Mouse (Mus musculus): ENCODE results near the gene Calm4. TPM values are rescaled to one million over a fixed set of nuclear protein-coding genes. Genes with fewer than 3 reads are reported as not detected.
"Not testable (repeated sequence)": the region's sequence is repeated elsewhere in the genome, so short reads cannot be mapped to it uniquely, and the experiment has no call there.

The Calm4 gene
- polyA plus RNA-seq, 1 experiment, result not detected

- H3K4me3 ChIP-seq (ENCODE audit: insufficient read depth, low read length), result no peak overlapping the region
- no peak overlapping the region for H3K27ac ChIP-seq (ENCODE audit: insufficient read depth, low read length)
- no peaks in the 10 kb centered on the region for H3K4me1 ChIP-seq (ENCODE audit: control insufficient read depth, insufficient read depth, low read length)
- TF ChIP-seq POLR2A (IDR thresholded peaks at IDR 0.05; ENCODE audit: low read depth, low read length) (no peak), CTCF (IDR thresholded peaks at IDR 0.05; ENCODE audit: borderline replicate concordance, insufficient read depth, low read length) (no peak)
These were observed 19.4 kb upstream of the Calm4 start for GRCm38 (mm10) chr13:3818012-3818739.

- TF ChIP-seq CTCF (IDR thresholded peaks at IDR 0.05; ENCODE audit: borderline replicate concordance, insufficient read depth, low read length) (no peak), POLR2A (IDR thresholded peaks at IDR 0.05; ENCODE audit: low read depth, low read length) (no peak)
- Histone ChIP-seq H3K27ac (ENCODE audit: insufficient read depth, low read length) (no peak overlapping the region), H3K4me1 (ENCODE audit: control insufficient read depth, insufficient read depth, low read length) (no peaks in the 10 kb centered on the region), H3K4me3 (ENCODE audit: insufficient read depth, low read length) (no peak overlapping the region)
These were observed 18.8 kb upstream of the Calm4 start for GRCm38 (mm10) chr13:3818740-3819076.

GRCm38 (mm10) chr13:3822105-3822504 lies 15.5 kb upstream of the Calm4 start:
- H3K27ac ChIP-seq (ENCODE audit: insufficient read depth, low read length), result no peak overlapping the region
- no peaks in the 10 kb centered on the region for H3K4me1 ChIP-seq (ENCODE audit: control insufficient read depth, insufficient read depth, low read length)
- no peak for TF ChIP-seq POLR2A (IDR thresholded peaks at IDR 0.05; ENCODE audit: low read depth, low read length)
- no peak for TF ChIP-seq CTCF (IDR thresholded peaks at IDR 0.05; ENCODE audit: borderline replicate concordance, insufficient read depth, low read length)
- H3K4me3 ChIP-seq (ENCODE audit: insufficient read depth, low read length), result no peak overlapping the region

- H3K4me1 ChIP-seq (ENCODE audit: control insufficient read depth, insufficient read depth, low read length), result no peaks in the 10 kb centered on the region
- H3K4me3 ChIP-seq (ENCODE audit: insufficient read depth, low read length), result no peak overlapping the region
- H3K27ac ChIP-seq (ENCODE audit: insufficient read depth, low read length), result no peak overlapping the region
- no peak for TF ChIP-seq POLR2A (IDR thresholded peaks at IDR 0.05; ENCODE audit: low read depth, low read length)
- no peak for TF ChIP-seq CTCF (IDR thresholded peaks at IDR 0.05; ENCODE audit: borderline replicate concordance, insufficient read depth, low read length)
These were observed 11.8 kb upstream of the Calm4 start for GRCm38 (mm10) chr13:3825726-3826125.

- H3K4me3 ChIP-seq (ENCODE audit: insufficient read depth, low read length), result no peak overlapping the region
- no peaks in the 10 kb centered on the region for H3K4me1 ChIP-seq (ENCODE audit: control insufficient read depth, insufficient read depth, low read length)
- H3K27ac ChIP-seq (ENCODE audit: insufficient read depth, low read length), result no peak overlapping the region
- TF ChIP-seq POLR2A (IDR thresholded peaks at IDR 0.05; ENCODE audit: low read depth, low read length), result no peak
- TF ChIP-seq CTCF (IDR thresholded peaks at IDR 0.05; ENCODE audit: borderline replicate concordance, insufficient read depth, low read length), result no peak
These were observed 6.0 kb upstream of the Calm4 start for GRCm38 (mm10) chr13:3831546-3831945.

GRCm38 (mm10) chr13:3831994-3832393 lies 5.6 kb upstream of the Calm4 start:
- no peak overlapping the region for H3K4me3 ChIP-seq (ENCODE audit: insufficient read depth, low read length)
- no peaks in the 10 kb centered on the region for H3K4me1 ChIP-seq (ENCODE audit: control insufficient read depth, insufficient read depth, low read length)
- TF ChIP-seq POLR2A (IDR thresholded peaks at IDR 0.05; ENCODE audit: low read depth, low read length), result no peak
- no peak overlapping the region for H3K27ac ChIP-seq (ENCODE audit: insufficient read depth, low read length)

GRCm38 (mm10) chr13:3832450-3832849 lies 5.1 kb upstream of the Calm4 start:
- Histone ChIP-seq H3K4me1 (ENCODE audit: control insufficient read depth, insufficient read depth, low read length) (no peaks in the 10 kb centered on the region), H3K27ac (ENCODE audit: insufficient read depth, low read length) (no peak overlapping the region), H3K4me3 (ENCODE audit: insufficient read depth, low read length) (no peak overlapping the region)
- TF ChIP-seq POLR2A (IDR thresholded peaks at IDR 0.05; ENCODE audit: low read depth, low read length) (no peak), CTCF (IDR thresholded peaks at IDR 0.05; ENCODE audit: borderline replicate concordance, insufficient read depth, low read length) (no peak)

GRCm38 (mm10) chr13:3833644-3834043 lies 3.9 kb upstream of the Calm4 start:
- not testable (repeated sequence) for H3K27ac ChIP-seq (ENCODE audit: insufficient read depth, low read length)

GRCm38 (mm10) chr13:3840662-3841061 lies 3.1 kb downstream of the Calm4 start:
- H3K27ac ChIP-seq (ENCODE audit: insufficient read depth, low read length); H3K4me1 ChIP-seq (ENCODE audit: control insufficient read depth, insufficient read depth, low read length); H3K4me3 ChIP-seq (ENCODE audit: insufficient read depth, low read length): not testable (repeated sequence)

More at GRCm38 (mm10) chr13:3833644-3834043, 3.9 kb upstream of the Calm4 start:
- H3K4me1 ChIP-seq (ENCODE audit: control insufficient read depth, insufficient read depth, low read length); H3K4me3 ChIP-seq (ENCODE audit: insufficient read depth, low read length): not testable (repeated sequence)

GRCm38 (mm10) chr13:3850330-3850729 lies 12.8 kb downstream of the Calm4 start:
- Histone ChIP-seq H3K4me3 (ENCODE audit: insufficient read depth, low read length) (no peak overlapping the region), H3K27ac (ENCODE audit: insufficient read depth, low read length) (no peak overlapping the region), H3K4me1 (ENCODE audit: control insufficient read depth, insufficient read depth, low read length) (no peaks in the 10 kb centered on the region)
- TF ChIP-seq CTCF (IDR thresholded peaks at IDR 0.05; ENCODE audit: borderline replicate concordance, insufficient read depth, low read length) (no peak), POLR2A (IDR thresholded peaks at IDR 0.05; ENCODE audit: low read depth, low read length) (no peak)

- H3K27ac ChIP-seq (ENCODE audit: insufficient read depth, low read length), result not testable (repeated sequence)
These were observed 16.2 kb downstream of the Calm4 start, which contains the start of gene Calm5 for GRCm38 (mm10) chr13:3853648-3854333. Gene Calm5 (plus strand): TSS chr13:3854173.

More at GRCm38 (mm10) chr13:3853648-3854333, 16.2 kb downstream of the Calm4 start, which contains the start of gene Calm5:
- not testable (repeated sequence) for H3K4me3 ChIP-seq (ENCODE audit: insufficient read depth, low read length); H3K4me1 ChIP-seq (ENCODE audit: control insufficient read depth, insufficient read depth, low read length)
